Mouse (Mus musculus) spleen, adult 2 months (tissue): ENCODE measurements around the gene Cracr2b. TPM values are rescaled to one million over a fixed set of nuclear protein-coding genes. Genes with fewer than 3 reads are reported as not detected.

ENCODE experiments used
- DNase-seq, 2 experiments: peaks; one replicate each; pipeline versions ENCODE4 v3.0.0 to v3.0.0-alpha.2; 2012 to 2021; ENCODE audit warnings: low spot score in 2 of 2, low read depth in 1 of 2
- H3K27ac ChIP-seq: fragments of 200-500 bp; 2 replicates; pipeline ENCODE4 v1.5.1; 2012; ENCODE audit warnings: low read length, inconsistent platforms; ENCODE audit not compliant: insufficient read depth
- H3K27me3 ChIP-seq: fragments of 200-500 bp; 2 replicates; pipeline ENCODE4 v1.6.1; 2012; ENCODE audit warnings: mild to moderate bottlenecking, moderate library complexity, low read length, inconsistent platforms; ENCODE audit not compliant: control insufficient read depth, insufficient read depth
- H3K36me3 ChIP-seq: fragments of 200-500 bp; 2 replicates; pipeline ENCODE4 v1.6.1; 2012; ENCODE audit warnings: mild to moderate bottlenecking, low read length, inconsistent platforms; ENCODE audit not compliant: control insufficient read depth, insufficient read depth
- H3K4me1 ChIP-seq: fragments of 200-500 bp; 2 replicates; pipeline ENCODE4 v1.6.1; 2011; ENCODE audit warnings: inconsistent platforms; ENCODE audit not compliant: control insufficient read depth, insufficient read depth, insufficient read length
- H3K4me3 ChIP-seq: fragments of 200-500 bp; 2 replicates; pipeline ENCODE4 v1.5.1; 2011; ENCODE audit warnings: mild to moderate bottlenecking, inconsistent platforms; ENCODE audit not compliant: insufficient read depth, insufficient read length; ENCODE audit errors: extremely low read depth
- CTCF ChIP-seq: fragments of 200-500 bp; IDR thresholded peaks from 2 replicates; pipeline ENCODE4 v1.5.1; 2011; ENCODE audit warnings: mild to moderate bottlenecking, inconsistent platforms; ENCODE audit not compliant: insufficient read depth, insufficient read length, insufficient replicate concordance; ENCODE audit errors: extremely low read depth
- POLR2A ChIP-seq: fragments of 200-500 bp; IDR thresholded peaks from 2 replicates; pipeline ENCODE4 v1.6.1; 2011; ENCODE audit warnings: low read depth, low read length, inconsistent platforms
- WGBS: fragments of 180-500 bp; shearing (Covaris S2); methylation state at CpG from one replicate; pipeline ENCODE4 v1.1.7; 2018; 5-methylcytosine and 5-hydroxymethylcytosine counted together
- polyA plus RNA-seq: library from polyadenylated mRNA; depleted of rRNA; stranded (reverse); fragments of >200 nt; gene quantifications from 2 replicates; pipeline ENCODE4 v1.2.3, GENCODE M21; 2012

Gene Cracr2b
- polyA plus RNA-seq, 1 experiment: 17.7 TPM

GRCm38 (mm10) chr7:141469901-141470636 is 9.2 kb downstream of the Cracr2b start:
- 94% methylated on average over 18 of the region's 18 CpGs for WGBS
- Histone ChIP-seq H3K27ac (no peak overlapping the region), H3K27me3 (no peaks in the 10 kb centered on the region; the same call in 1 of the 2 replicates), H3K36me3 (peaks cover 12% of the 10 kb centered on the region), H3K4me1 (peaks cover 20% of the 10 kb centered on the region), H3K4me3 (no peak overlapping the region)
- DNase-seq: no peak
- TF ChIP-seq POLR2A (no peak), CTCF (no peak)

- TF ChIP-seq CTCF: no peak
- TF ChIP-seq POLR2A: no peak
- 94% methylated on average over 10 of the region's 10 CpGs for WGBS
- H3K27me3 ChIP-seq: peaks cover 3% of the 10 kb centered on the region; the same call in 1 of the 2 replicates
- H3K27ac ChIP-seq: no peak overlapping the region
- H3K36me3 ChIP-seq: peaks cover 12% of the 10 kb centered on the region
- H3K4me1 ChIP-seq: peaks cover 21% of the 10 kb centered on the region
- H3K4me3 ChIP-seq: no peak overlapping the region
- DNase-seq: no peak
Measured at GRCm38 (mm10) chr7:141470637-141470944, 9.7 kb downstream of the Cracr2b start.

- Histone ChIP-seq H3K4me1 (peaks cover 24% of the 10 kb centered on the region), H3K4me3 (no peak overlapping the region), H3K36me3 (peaks cover 12% of the 10 kb centered on the region), H3K27ac (no peak overlapping the region), H3K27me3 (peaks cover 7% of the 10 kb centered on the region; the same call in 1 of the 2 replicates)
- 95% methylated on average over 1 of the region's 1 CpGs for WGBS
- DNase-seq: no peak
- no peak for TF ChIP-seq CTCF
- TF ChIP-seq POLR2A: no peak
Measured at GRCm38 (mm10) chr7:141471236-141471635, 10.3 kb downstream of the Cracr2b start.

- WGBS: 89% methylated on average over 6 of the region's 6 CpGs
- Histone ChIP-seq H3K36me3 (peaks cover 12% of the 10 kb centered on the region), H3K27me3 (peaks cover 7% of the 10 kb centered on the region; the same call in 1 of the 2 replicates), H3K4me3 (no peak overlapping the region), H3K27ac (no peak overlapping the region), H3K4me1 (peaks cover 24% of the 10 kb centered on the region)
- TF ChIP-seq CTCF (no peak), POLR2A (no peak)
- DNase-seq: no peak
Measured at GRCm38 (mm10) chr7:141472226-141472625, 11.3 kb downstream of the Cracr2b start.

- Histone ChIP-seq H3K4me1 (peaks cover 24% of the 10 kb centered on the region), H3K36me3 (peaks cover 12% of the 10 kb centered on the region), H3K4me3 (no peak overlapping the region), H3K27me3 (peaks cover 7% of the 10 kb centered on the region; the same call in 1 of the 2 replicates), H3K27ac (no peak overlapping the region)
- 89% methylated on average over 6 of the region's 6 CpGs for WGBS
- TF ChIP-seq CTCF: no peak
- TF ChIP-seq POLR2A: no peak
- DNase-seq: no peak
Measured at GRCm38 (mm10) chr7:141472763-141473162, 11.9 kb downstream of the Cracr2b start.

GRCm38 (mm10) chr7:141474160-141474559 is 13.3 kb downstream of the Cracr2b start:
- Histone ChIP-seq H3K4me3 (peak overlapping the region; percentile 74), H3K4me1 (peaks cover 15% of the 10 kb centered on the region), H3K36me3 (peaks cover 12% of the 10 kb centered on the region), H3K27me3 (peaks cover 7% of the 10 kb centered on the region; the same call in 1 of the 2 replicates), H3K27ac (no peak overlapping the region)
- 8% methylated on average over 5 of the region's 5 CpGs for WGBS
- no peak for TF ChIP-seq CTCF
- TF ChIP-seq POLR2A: no peak
- no peak for DNase-seq
